Mouse (Mus musculus): ENCODE measurements around the gene Pde8b.

DNA sequence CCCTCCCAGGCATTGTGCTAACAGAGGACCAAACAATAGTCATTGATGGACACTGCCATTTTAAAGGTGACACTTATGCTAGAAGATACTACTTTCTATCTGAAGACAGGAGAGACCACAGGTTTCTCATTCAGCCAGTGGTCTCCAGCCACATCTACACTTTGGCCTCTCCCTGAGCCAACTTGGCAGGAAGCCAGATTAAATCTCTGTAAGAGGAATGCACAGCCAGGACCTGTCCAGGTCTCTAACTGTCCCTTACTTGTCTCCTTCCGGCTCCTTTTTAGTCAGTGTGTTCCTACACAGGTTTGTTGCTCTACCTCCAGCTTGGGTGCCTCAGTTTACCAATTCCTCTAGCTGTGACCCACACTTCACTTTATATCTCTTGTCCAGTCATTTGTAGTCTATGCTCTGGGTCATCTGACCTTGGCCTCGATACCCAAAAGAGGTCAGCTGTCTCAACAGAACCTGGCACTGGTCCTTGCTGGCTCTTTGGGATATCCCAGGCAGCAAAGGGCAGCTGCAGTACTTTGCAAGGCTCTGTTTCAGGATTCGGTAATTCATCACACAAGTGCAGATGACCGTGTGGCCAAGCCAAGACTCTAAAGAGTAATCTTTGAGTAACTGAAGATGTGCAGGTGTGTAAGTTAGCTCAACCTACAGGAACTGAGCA lies 124.5 kb downstream of the Pde8b start:
- no peak for TF ChIP-seq CTCF (IDR thresholded peaks at IDR 0.05; ENCODE audit: low read depth)
- TF ChIP-seq EP300 (optimal IDR thresholded peaks at IDR 0.05): no peak

Measured in stomach, postnatal 0 days (tissue).